Mouse (Mus musculus): ENCODE data around the gene Sf3a1. TPM values are rescaled to one million over a fixed set of nuclear protein-coding genes. Genes with fewer than 3 reads are reported as not detected.

The Sf3a1 gene
- total RNA-seq, 2 experiments from 2014 or later, result 72.7 TPM

Small RNA genes within 50 kb of the gene (microRNA-seq; reads per million reads assigned to microRNA genes)
- gene Mir3060, result 3.7 to 4.9 reads per million in 2 experiments

Other genes starting within 250 kb of the Sf3a1 start
- 10 to 100 TPM; 17.8 to 18.5 TPM for gene Slc35e4, start 245.7 kb upstream of the Sf3a1 start, total RNA-seq (2021)
- gene Tcn2, start 228.2 kb upstream of the Sf3a1 start, total RNA-seq (2021), result 10 to 100 TPM; 18.2 to 20.3 TPM
- gene Pes1, start 196.4 kb upstream of the Sf3a1 start, total RNA-seq (2021), result 10 to 100 TPM; 40.0 to 40.2 TPM
- gene 4930556J24Rik, start 183.6 kb upstream of the Sf3a1 start, total RNA-seq (2021), result under 1 TPM in 1 of 2 experiments, not detected in 1; 0.28 TPM
- gene Gal3st1, start 176.7 kb upstream of the Sf3a1 start, total RNA-seq (2021), result 1 to 10 TPM; 8.0 to 9.7 TPM
- gene Sec14l4, start 128.9 kb upstream of the Sf3a1 start, total RNA-seq (2021), result under 1 TPM; 0.27 to 0.41 TPM
- 1 to 10 TPM in 1 of 2 experiments, under 1 TPM in 1; 0.74 to 1.5 TPM for gene Sec14l3, start 95.5 kb upstream of the Sf3a1 start, total RNA-seq (2021)
- gene Mtfp1, start 64.9 kb upstream of the Sf3a1 start, total RNA-seq (2021), result 100 to 1,000 TPM; 118 to 123 TPM
- 10 to 100 TPM; 57.7 to 61.3 TPM for gene Sec14l2, start 36.9 kb upstream of the Sf3a1 start, total RNA-seq (2021)
- 10 to 100 TPM; 27.1 to 27.5 TPM for gene Rnf215, start 25.1 kb upstream of the Sf3a1 start, total RNA-seq (2021)
- gene Ccdc157, start 57 bp upstream of the Sf3a1 start, total RNA-seq (2021), result 10 to 100 TPM; 10.4 to 11.7 TPM
- gene Tbc1d10a, start 26.4 kb downstream of the Sf3a1 start, total RNA-seq (2021), result 10 to 100 TPM; 28.1 to 30.8 TPM
- 1 to 10 TPM; 4.3 to 4.7 TPM for gene Castor1, start 57.9 kb downstream of the Sf3a1 start, total RNA-seq (2021)
- not detected for gene Osm, start 76.1 kb downstream of the Sf3a1 start, total RNA-seq (2021)
- gene Lif, start 97.2 kb downstream of the Sf3a1 start, total RNA-seq (2021), result 1 to 10 TPM; 1.8 to 2.7 TPM

Data from layer of hippocampus, adult 18-20 months (tissue).